Mouse (Mus musculus) heart, adult 8-10 months (tissue): Measurements from ENCODE around the gene Prkd1. TPM values are rescaled to one million over a fixed set of nuclear protein-coding genes. Genes with fewer than 3 reads are reported as not detected.

Experiments
- DNase-seq: peaks from one replicate; pipeline ENCODE4 v3.0.0; 2022; ENCODE audit warnings: low spot score
- total RNA-seq, 4 experiments: library from RNA; stranded (reverse); gene quantifications; 2 replicates each; pipeline ENCODE4 v1.2.4; 2022

The Prkd1 gene
- total RNA-seq, 4 experiments from 2014 or later, result 4.9 to 6.4 (median 6.1) TPM

- DNase-seq, result no peak
Observed at GRCm38 (mm10) chr12:50430129-50430703, 218.7 kb downstream of the Prkd1 start.

GRCm38 (mm10) chr12:50352404-50352803 lies 296.5 kb downstream of the Prkd1 start:
- no peak for DNase-seq

GRCm38 (mm10) chr12:50333182-50333581 lies 315.7 kb downstream of the Prkd1 start:
- DNase-seq, result no peak

GRCm38 (mm10) chr12:50314634-50315033 lies 334.3 kb downstream of the Prkd1 start:
- DNase-seq, result peak; percentile 0

- DNase-seq, result no peak
Observed at GRCm38 (mm10) chr12:50309276-50309675, 339.6 kb downstream of the Prkd1 start.

- no peak for DNase-seq
Observed at GRCm38 (mm10) chr12:50301334-50301733, 347.6 kb downstream of the Prkd1 start.

- DNase-seq, result no peak
Observed at GRCm38 (mm10) chr12:50296067-50296466, 352.8 kb downstream of the Prkd1 start.

GRCm38 (mm10) chr12:50295549-50295948 lies 353.3 kb downstream of the Prkd1 start:
- no peak for DNase-seq

GRCm38 (mm10) chr12:50292834-50293233 lies 356.1 kb downstream of the Prkd1 start:
- no peak for DNase-seq
